Mouse (Mus musculus) bone marrow, adult 2 months (tissue): ENCODE results near the gene Hopx.

Experiments
- CTCF ChIP-seq: fragments of 200-500 bp; IDR thresholded peaks from 2 replicates; pipeline ENCODE4 v1.5.1; 2011; ENCODE audit warnings: low read length, control low read depth; ENCODE audit not compliant: control insufficient read depth, insufficient read depth
- POLR2A ChIP-seq: fragments of 200-500 bp; IDR thresholded peaks from 2 replicates; pipeline ENCODE4 v1.6.1; 2011; ENCODE audit warnings: low read depth, mild to moderate bottlenecking, control low read depth, low read length, borderline replicate concordance; ENCODE audit not compliant: control insufficient read depth

GRCm38 (mm10) chr5:77151738-77152137 lies 36.8 kb upstream of the Hopx start:
- TF ChIP-seq CTCF = no peak
- TF ChIP-seq POLR2A = no peak
